Mouse (Mus musculus) small intestine, adult 2 months (tissue): ENCODE data around the gene Btbd6.
A peak's percentile ranks its signal among the peaks of the same experiment; 100 is the strongest.

ENCODE experiments used
- CTCF ChIP-seq: fragments of 200-500 bp; IDR thresholded peaks from 2 replicates; pipeline ENCODE4 v1.5.1; 2012; ENCODE audit warnings: low read depth, mild to moderate bottlenecking, control low read depth, inconsistent platforms, low read length, moderate library complexity, mixed read lengths; ENCODE audit not compliant: insufficient replicate concordance, insufficient read length; ENCODE audit errors: extremely low read depth
- POLR2A ChIP-seq: fragments of 200-500 bp; IDR thresholded peaks from 2 replicates; pipeline ENCODE4 v1.6.1; 2012; ENCODE audit warnings: low read depth, mild to moderate bottlenecking, control low read depth, inconsistent platforms, low read length, moderate library complexity

- TF ChIP-seq POLR2A: peak; percentile 39; the same call in 1 of the 2 replicates
- 0 out of 2 replicates have a peak, but pooled peaks have one; percentile 8 for TF ChIP-seq CTCF
These were observed 34.2 kb upstream of the Btbd6 start, which contains the start of gene Nudt14 for GRCm38 (mm10) chr12:112941776-112942713.
